Mouse (Mus musculus) Muller cell, postnatal 12 days (primary cell): ENCODE results near the gene Ott.
"Not testable (repeated sequence)": the region's sequence is repeated elsewhere in the genome, so short reads cannot be mapped to it uniquely, and the experiment has no call there.

ENCODE experiments used
- DNase-seq: peaks from one replicate; pipeline ENCODE4 v3.0.0-alpha.2; 2015; ENCODE audit errors: inconsistent ontology term

Gene Ott

DNA sequence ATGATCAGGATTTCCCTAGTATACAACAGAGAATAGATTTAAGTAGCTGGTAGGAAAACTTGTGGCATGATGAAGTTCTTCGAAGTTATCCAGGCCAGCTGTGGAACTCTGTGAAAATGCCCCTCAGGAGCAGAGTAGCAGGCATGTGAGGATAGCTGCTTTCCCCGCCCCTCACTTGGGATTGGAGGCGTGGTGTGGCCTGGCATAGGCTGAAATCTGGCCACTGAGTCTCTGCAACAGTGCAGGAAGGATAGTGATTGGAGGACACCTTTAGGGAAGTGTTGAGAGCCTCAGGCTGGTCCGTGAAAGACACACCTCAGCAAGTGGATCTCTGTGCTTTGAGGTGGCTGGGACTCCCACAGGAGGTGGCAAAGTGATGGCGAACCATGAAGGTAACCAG, at the start of gene Ott:
TSS of gene Ott (plus strand) at position 301 of the 400 bp plus-strand sequence.
- DNase-seq: not testable (repeated sequence)
